Mouse (Mus musculus): ENCODE data around the gene Wdr25. TPM values are rescaled to one million over a fixed set of nuclear protein-coding genes. Genes with fewer than 3 reads are reported as not detected.

The Wdr25 gene
- total and polyA plus RNA-seq, 2 experiments = 9.4 to 11.4 TPM

- Histone ChIP-seq H3K27ac (replicated peaks; ENCODE audit: insufficient read depth, low read depth, low read length) (no peak overlapping the region), H3K36me3 (ENCODE audit: control insufficient read depth, insufficient read depth, low read length) (no peaks in the 10 kb centered on the region), H3K4me1 (ENCODE audit: control insufficient read depth, insufficient read depth, low read length) (no peaks in the 10 kb centered on the region), H3K27me3 (ENCODE audit: control insufficient read depth, insufficient read depth, low read length) (no peaks in the 10 kb centered on the region), H3K79me2 (ENCODE audit: control insufficient read depth, insufficient read depth, low read length) (no peaks in the 10 kb centered on the region), H3K9ac (ENCODE audit: low read depth, low read length) (no peak overlapping the region), H3K4me3 (ENCODE audit: insufficient read depth, low read depth, low read length) (no peak overlapping the region)
- DNase-seq (ENCODE audit: extremely low read depth, low read depth, low spot score) = no peak
- TF ChIP-seq POLR2A (IDR thresholded peaks at IDR 0.05; ENCODE audit: extremely low read depth, insufficient read depth, low read length) (no peak), CTCF (IDR thresholded peaks at IDR 0.05; ENCODE audit: low read depth, low read length) (no peak)
- WGBS = 68% methylated on average over 5 of the region's 5 CpGs
Observed at GRCm38 (mm10) chr12:108901346-108901745, 7.9 kb downstream of the Wdr25 start.

GRCm38 (mm10) chr12:108902940-108903339 lies 9.5 kb downstream of the Wdr25 start:
- no peaks in the 10 kb centered on the region for H3K27me3 ChIP-seq (ENCODE audit: control insufficient read depth, insufficient read depth, low read length)
- no peak overlapping the region for H3K27ac ChIP-seq (replicated peaks; ENCODE audit: insufficient read depth, low read depth, low read length)
- no peak overlapping the region for H3K4me3 ChIP-seq (ENCODE audit: insufficient read depth, low read depth, low read length)
- no peaks in the 10 kb centered on the region for H3K4me1 ChIP-seq (ENCODE audit: control insufficient read depth, insufficient read depth, low read length)
- no peak overlapping the region for H3K9ac ChIP-seq (ENCODE audit: low read depth, low read length)
- DNase-seq (ENCODE audit: extremely low read depth, low read depth, low spot score) = peak; percentile 27
- no peaks in the 10 kb centered on the region for H3K79me2 ChIP-seq (ENCODE audit: control insufficient read depth, insufficient read depth, low read length)
- TF ChIP-seq CTCF (IDR thresholded peaks at IDR 0.05; ENCODE audit: low read depth, low read length) (peak; percentile 91), POLR2A (IDR thresholded peaks at IDR 0.05; ENCODE audit: extremely low read depth, insufficient read depth, low read length) (no peak)
- H3K36me3 ChIP-seq (ENCODE audit: control insufficient read depth, insufficient read depth, low read length) = no peaks in the 10 kb centered on the region
- WGBS = 46% methylated on average over 8 of the region's 8 CpGs

GRCm38 (mm10) chr12:108903600-108904275 lies 10.3 kb downstream of the Wdr25 start:
- no peaks in the 10 kb centered on the region for H3K4me1 ChIP-seq (ENCODE audit: control insufficient read depth, insufficient read depth, low read length)
- no peak overlapping the region for H3K27ac ChIP-seq (replicated peaks; ENCODE audit: insufficient read depth, low read depth, low read length)
- TF ChIP-seq CTCF (IDR thresholded peaks at IDR 0.05; ENCODE audit: low read depth, low read length) (peak; percentile 30; the same call in 1 of the 2 replicates), POLR2A (IDR thresholded peaks at IDR 0.05; ENCODE audit: extremely low read depth, insufficient read depth, low read length) (no peak)
- no peaks in the 10 kb centered on the region for H3K27me3 ChIP-seq (ENCODE audit: control insufficient read depth, insufficient read depth, low read length)
- WGBS = 90% methylated on average over 8 of the region's 8 CpGs
- H3K36me3 ChIP-seq (ENCODE audit: control insufficient read depth, insufficient read depth, low read length) = no peaks in the 10 kb centered on the region
- peak; percentile 39 for DNase-seq (ENCODE audit: extremely low read depth, low read depth, low spot score)
- no peak overlapping the region for H3K9ac ChIP-seq (ENCODE audit: low read depth, low read length)
- no peaks in the 10 kb centered on the region for H3K79me2 ChIP-seq (ENCODE audit: control insufficient read depth, insufficient read depth, low read length)
- no peak overlapping the region for H3K4me3 ChIP-seq (ENCODE audit: insufficient read depth, low read depth, low read length)

DNA sequence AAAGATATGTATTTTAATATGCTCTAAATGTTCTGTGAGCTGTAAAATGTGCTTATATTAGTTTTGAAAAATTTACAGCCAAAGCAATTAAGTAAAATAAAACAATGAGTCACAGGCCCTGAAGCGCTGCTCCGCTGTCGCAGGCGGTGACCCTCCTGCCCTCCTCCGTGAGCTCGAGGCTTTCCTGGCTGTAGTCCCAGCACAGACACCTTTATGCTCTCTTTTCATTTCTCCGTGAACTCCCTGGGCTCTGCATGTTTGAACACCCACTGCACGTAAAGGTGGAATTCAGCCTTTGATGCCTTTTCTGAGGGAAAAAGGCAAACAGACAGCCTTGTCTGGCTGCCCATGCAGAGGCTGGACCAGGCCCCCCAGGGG lies 10.8 kb downstream of the Wdr25 start:
- DNase-seq (ENCODE audit: extremely low read depth, low read depth, low spot score) = no peak
- TF ChIP-seq CTCF (IDR thresholded peaks at IDR 0.05; ENCODE audit: low read depth, low read length) = no peak
- H3K4me3 ChIP-seq (ENCODE audit: insufficient read depth, low read depth, low read length) = no peak overlapping the region
- H3K27me3 ChIP-seq (ENCODE audit: control insufficient read depth, insufficient read depth, low read length) = no peaks in the 10 kb centered on the region
- no peak overlapping the region for H3K27ac ChIP-seq (replicated peaks; ENCODE audit: insufficient read depth, low read depth, low read length)
- no peaks in the 10 kb centered on the region for H3K4me1 ChIP-seq (ENCODE audit: control insufficient read depth, insufficient read depth, low read length)
- WGBS = 74% methylated on average over 8 of the region's 8 CpGs
- H3K79me2 ChIP-seq (ENCODE audit: control insufficient read depth, insufficient read depth, low read length) = no peaks in the 10 kb centered on the region
- no peaks in the 10 kb centered on the region for H3K36me3 ChIP-seq (ENCODE audit: control insufficient read depth, insufficient read depth, low read length)
- no peak overlapping the region for H3K9ac ChIP-seq (ENCODE audit: low read depth, low read length)

GRCm38 (mm10) chr12:108905620-108906302 lies 12.3 kb downstream of the Wdr25 start:
- TF ChIP-seq CTCF (IDR thresholded peaks at IDR 0.05; ENCODE audit: low read depth, low read length) (no peak), POLR2A (IDR thresholded peaks at IDR 0.05; ENCODE audit: extremely low read depth, insufficient read depth, low read length) (no peak)
- H3K79me2 ChIP-seq (ENCODE audit: control insufficient read depth, insufficient read depth, low read length) = no peaks in the 10 kb centered on the region
- H3K4me1 ChIP-seq (ENCODE audit: control insufficient read depth, insufficient read depth, low read length) = no peaks in the 10 kb centered on the region
- no peak for DNase-seq (ENCODE audit: extremely low read depth, low read depth, low spot score)
- WGBS = 70% methylated on average over 14 of the region's 14 CpGs
- no peaks in the 10 kb centered on the region for H3K36me3 ChIP-seq (ENCODE audit: control insufficient read depth, insufficient read depth, low read length)
- H3K27me3 ChIP-seq (ENCODE audit: control insufficient read depth, insufficient read depth, low read length) = no peaks in the 10 kb centered on the region
- H3K9ac ChIP-seq (ENCODE audit: low read depth, low read length) = no peak overlapping the region
- no peak overlapping the region for H3K27ac ChIP-seq (replicated peaks; ENCODE audit: insufficient read depth, low read depth, low read length)
- H3K4me3 ChIP-seq (ENCODE audit: insufficient read depth, low read depth, low read length) = no peak overlapping the region

GRCm38 (mm10) chr12:108906398-108906797 lies 13.0 kb downstream of the Wdr25 start:
- H3K4me3 ChIP-seq (ENCODE audit: insufficient read depth, low read depth, low read length) = no peak overlapping the region
- no peak overlapping the region for H3K27ac ChIP-seq (replicated peaks; ENCODE audit: insufficient read depth, low read depth, low read length)
- H3K9ac ChIP-seq (ENCODE audit: low read depth, low read length) = no peak overlapping the region
- H3K79me2 ChIP-seq (ENCODE audit: control insufficient read depth, insufficient read depth, low read length) = no peaks in the 10 kb centered on the region
- TF ChIP-seq CTCF (IDR thresholded peaks at IDR 0.05; ENCODE audit: low read depth, low read length) (no peak), POLR2A (IDR thresholded peaks at IDR 0.05; ENCODE audit: extremely low read depth, insufficient read depth, low read length) (no peak)
- no peaks in the 10 kb centered on the region for H3K27me3 ChIP-seq (ENCODE audit: control insufficient read depth, insufficient read depth, low read length)
- WGBS = 95% methylated on average over 12 of the region's 12 CpGs
- no peak for DNase-seq (ENCODE audit: extremely low read depth, low read depth, low spot score)
- H3K4me1 ChIP-seq (ENCODE audit: control insufficient read depth, insufficient read depth, low read length) = no peaks in the 10 kb centered on the region
- no peaks in the 10 kb centered on the region for H3K36me3 ChIP-seq (ENCODE audit: control insufficient read depth, insufficient read depth, low read length)

Measured in liver, adult 2 months (tissue).